Mouse (Mus musculus) CD4-positive naive resting alpha-beta T cell, adult 76 days (primary cell): ENCODE measurements around the gene Gabarapl1. TPM values are rescaled to one million over a fixed set of nuclear protein-coding genes. Genes with fewer than 3 reads are reported as not detected.

Experiments
- total RNA-seq: library from RNA; stranded (reverse); gene quantifications from one replicate; pipeline ENCODE4 v1.2.4, GENCODE M21; 2023

Gene Gabarapl1
- 12.1 TPM for total RNA-seq

GRCm38 (mm10) chr6:129532942-129533860 is at the start of gene Gabarapl1:
Gabarapl1 (plus strand) TSS chr6:129533160.

GRCm38 (mm10) chr6:129507024-129507423 is 25.9 kb upstream of the Gabarapl1 start, which contains the start of gene Olr1:
Olr1 (minus strand) TSS chr6:129507165.

GRCm38 (mm10) chr6:129512367-129512766 is 20.6 kb upstream of the Gabarapl1 start, which contains the start of gene Tmem52b:
Tmem52b (plus strand) TSS chr6:129512555.

GRCm38 (mm10) chr6:129577605-129578004 is 44.6 kb downstream of the Gabarapl1 start, which contains the start of gene Klre1:
Klre1 (plus strand) TSS chr6:129577905.

GRCm38 (mm10) chr6:129591508-129591907 is 58.5 kb downstream of the Gabarapl1 start, which contains the start of gene Klrd1:
Klrd1 (plus strand) TSS chr6:129591782.

Other genes with a start within 250 kb of the Gabarapl1 start
- not detected for gene 4922502D21Rik, start 201.4 kb upstream of the Gabarapl1 start, total RNA-seq
- 1.1 TPM for gene Clec12a, start 190.5 kb upstream of the Gabarapl1 start, total RNA-seq
- gene Clec12b, start 147.3 kb upstream of the Gabarapl1 start, total RNA-seq = not detected
- gene Clec1b, start 135.9 kb upstream of the Gabarapl1 start, total RNA-seq = not detected
- 0.18 TPM for gene Clec9a, start 124.3 kb upstream of the Gabarapl1 start, total RNA-seq
- gene Clec1a, start 81.2 kb upstream of the Gabarapl1 start, total RNA-seq = not detected
- gene Olr1, start 26.0 kb upstream of the Gabarapl1 start, total RNA-seq = not detected
- not detected for gene Tmem52b, start 20.6 kb upstream of the Gabarapl1 start, total RNA-seq
- 2.0 TPM for gene Klre1, start 44.7 kb downstream of the Gabarapl1 start, total RNA-seq
- 37.3 TPM for gene Klrd1, start 58.6 kb downstream of the Gabarapl1 start, total RNA-seq
- 2.9 TPM for gene Klrk1, start 90.7 kb downstream of the Gabarapl1 start, total RNA-seq
- gene Klrc3, start 110.2 kb downstream of the Gabarapl1 start, total RNA-seq = not detected
- 3.6 TPM for gene Klrc2, start 127.5 kb downstream of the Gabarapl1 start, total RNA-seq
- gene Klrc1, start 145.8 kb downstream of the Gabarapl1 start, total RNA-seq = 2.0 TPM
- 0.97 TPM for gene Klri1, start 184.0 kb downstream of the Gabarapl1 start, total RNA-seq
- 1.1 TPM for gene Klri2, start 207.3 kb downstream of the Gabarapl1 start, total RNA-seq